Mouse (Mus musculus) adrenal gland, postnatal 4 days (tissue): ENCODE results near the gene Elovl5. TPM values are rescaled to one million over a fixed set of nuclear protein-coding genes. Genes with fewer than 3 reads are reported as not detected.

Experiments
- DNase-seq, 2 experiments: peaks; one replicate each; pipeline ENCODE4 v3.0.0; 2021 to 2022; ENCODE audit warnings: low spot score in 2 of 2, mixed read lengths in 2 of 2
- long read RNA-seq, 2 experiments: library from polyadenylated mRNA; stranded (forward); transcript quantifications; one replicate each; pipeline ENCODE4 v2.0.0; 2021
- total RNA-seq, 2 experiments: library from RNA; stranded (reverse); gene quantifications; 2 replicates each; pipeline ENCODE4 v1.2.3; 2021

Elovl5 gene
- 100 to 1,000 TPM; 226 to 250 TPM for total RNA-seq
- long read RNA-seq, experiment 1, transcript Elovl5-201 (8 exons, 2,782 nt): major isoform, 57 of 83 reads
- long read RNA-seq, experiment 1, partial matches to known transcripts: 25 of 83 reads
- long read RNA-seq, experiment 1, other reads (novel, unspliced or antisense): 1 of 83 reads
- long read RNA-seq, experiment 2, transcript Elovl5-201 (8 exons, 2,782 nt): major isoform, 238 of 331 reads
- long read RNA-seq, experiment 2, partial matches to known transcripts: 78 of 331 reads
- long read RNA-seq, experiment 2, other reads (novel, unspliced or antisense): 15 of 331 reads

DNA sequence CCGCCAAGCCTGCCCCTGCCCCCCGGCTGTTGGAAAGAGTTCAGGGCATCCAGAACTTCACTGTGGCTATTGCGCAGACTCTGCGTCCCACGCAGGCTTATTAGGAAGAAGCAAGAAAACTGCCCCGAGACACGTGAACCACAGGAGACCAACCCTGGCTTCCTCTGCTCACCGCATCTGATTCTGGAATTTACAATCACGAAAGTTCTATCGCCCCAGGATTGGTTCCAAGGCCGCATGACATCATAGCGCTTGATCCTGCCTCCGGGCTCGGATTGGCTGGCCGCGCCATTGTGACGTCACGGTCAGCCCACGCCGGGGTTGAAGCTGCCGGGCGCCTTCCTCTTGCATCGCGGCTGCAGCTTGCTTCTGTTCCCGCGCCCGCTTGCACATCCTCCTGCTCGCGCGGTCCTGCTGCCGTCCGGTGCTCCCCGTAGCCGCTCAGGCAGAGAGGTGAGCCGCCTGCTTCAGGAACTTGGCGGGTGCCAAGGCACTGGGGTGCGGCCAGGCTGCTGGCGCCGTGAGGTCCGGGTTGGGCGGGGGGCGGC lies at the start of gene Elovl5:
Gene Elovl5 (plus strand): TSS at position 291 of the 548 bp plus-strand sequence.
- peak; percentile 89 to 93 for DNase-seq

GRCm38 (mm10) chr9:77891501-77891900 lies 25.7 kb upstream of the Elovl5 start:
- DNase-seq: no peak

DNA sequence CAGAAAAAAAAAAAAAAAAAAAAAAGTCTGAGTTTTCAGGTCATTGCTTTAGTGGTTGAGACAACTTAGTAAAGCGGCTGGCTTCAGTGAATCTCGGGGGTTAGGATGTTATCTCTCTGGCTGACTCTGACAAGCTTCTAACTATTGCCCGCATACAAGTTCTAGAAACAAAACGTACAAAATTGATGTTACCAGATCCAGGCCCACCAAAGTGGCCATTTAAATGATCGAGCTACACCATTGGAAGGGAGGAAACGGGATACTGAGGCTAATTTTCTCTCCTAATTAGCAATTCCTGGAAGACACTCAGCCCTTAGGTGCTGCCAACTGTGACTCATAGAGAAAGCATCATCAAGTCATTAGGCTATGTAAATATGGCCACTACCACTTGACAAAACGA lies 18.6 kb upstream of the Elovl5 start:
- no peak for DNase-seq

DNA sequence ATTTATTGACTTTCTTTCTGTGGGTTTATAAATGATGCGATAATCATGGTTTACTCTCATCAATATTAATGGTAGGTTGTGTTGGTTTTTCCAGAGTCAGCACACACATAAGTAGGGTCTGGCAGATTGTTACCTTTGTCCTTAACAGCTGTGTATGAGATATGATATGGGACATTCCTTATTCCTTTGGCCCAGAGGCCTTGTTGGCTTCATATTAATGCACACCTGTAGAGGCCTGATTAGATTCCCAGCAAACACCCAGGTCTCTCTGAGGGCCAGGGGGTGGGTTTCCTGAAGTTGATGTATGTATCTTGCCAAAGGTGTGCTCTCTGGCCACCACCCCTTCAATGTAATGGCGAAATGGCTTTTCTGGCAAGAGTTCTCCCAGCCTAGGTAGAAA lies 13.0 kb upstream of the Elovl5 start:
- DNase-seq: no peak

DNA sequence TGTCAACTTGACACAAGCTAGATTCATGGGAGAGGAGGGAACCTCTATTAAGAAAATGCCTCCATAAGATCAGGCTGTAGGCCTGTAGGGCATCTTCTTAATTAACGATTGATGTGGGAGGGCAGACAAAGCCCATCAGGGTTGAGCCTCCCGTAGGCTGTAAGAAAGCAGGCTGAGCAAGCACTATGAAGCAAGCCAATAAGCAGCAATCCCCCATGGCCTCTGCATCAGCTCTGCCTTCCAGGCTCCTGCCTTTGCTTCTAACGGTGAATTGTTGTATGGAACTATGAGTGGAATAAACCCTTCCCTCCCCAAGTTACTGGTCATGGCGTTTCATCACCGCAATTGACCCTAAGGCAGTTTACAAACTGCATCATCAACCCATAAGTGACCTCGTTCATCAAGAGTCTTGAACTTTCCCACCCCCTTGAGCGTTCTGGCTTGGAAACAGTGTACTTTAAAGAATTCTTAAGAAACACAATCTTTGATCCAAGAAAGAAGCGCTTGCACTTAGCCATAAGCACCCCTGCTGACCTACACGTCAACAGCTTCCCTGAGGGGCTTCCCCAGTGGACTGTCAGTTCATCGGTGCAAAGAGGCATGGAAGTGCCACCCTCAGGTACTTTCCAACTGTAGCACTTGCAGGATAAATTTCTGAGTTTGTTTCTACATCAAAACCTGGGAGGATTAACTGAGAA lies 7.4 kb upstream of the Elovl5 start:
- no peak for DNase-seq

DNA sequence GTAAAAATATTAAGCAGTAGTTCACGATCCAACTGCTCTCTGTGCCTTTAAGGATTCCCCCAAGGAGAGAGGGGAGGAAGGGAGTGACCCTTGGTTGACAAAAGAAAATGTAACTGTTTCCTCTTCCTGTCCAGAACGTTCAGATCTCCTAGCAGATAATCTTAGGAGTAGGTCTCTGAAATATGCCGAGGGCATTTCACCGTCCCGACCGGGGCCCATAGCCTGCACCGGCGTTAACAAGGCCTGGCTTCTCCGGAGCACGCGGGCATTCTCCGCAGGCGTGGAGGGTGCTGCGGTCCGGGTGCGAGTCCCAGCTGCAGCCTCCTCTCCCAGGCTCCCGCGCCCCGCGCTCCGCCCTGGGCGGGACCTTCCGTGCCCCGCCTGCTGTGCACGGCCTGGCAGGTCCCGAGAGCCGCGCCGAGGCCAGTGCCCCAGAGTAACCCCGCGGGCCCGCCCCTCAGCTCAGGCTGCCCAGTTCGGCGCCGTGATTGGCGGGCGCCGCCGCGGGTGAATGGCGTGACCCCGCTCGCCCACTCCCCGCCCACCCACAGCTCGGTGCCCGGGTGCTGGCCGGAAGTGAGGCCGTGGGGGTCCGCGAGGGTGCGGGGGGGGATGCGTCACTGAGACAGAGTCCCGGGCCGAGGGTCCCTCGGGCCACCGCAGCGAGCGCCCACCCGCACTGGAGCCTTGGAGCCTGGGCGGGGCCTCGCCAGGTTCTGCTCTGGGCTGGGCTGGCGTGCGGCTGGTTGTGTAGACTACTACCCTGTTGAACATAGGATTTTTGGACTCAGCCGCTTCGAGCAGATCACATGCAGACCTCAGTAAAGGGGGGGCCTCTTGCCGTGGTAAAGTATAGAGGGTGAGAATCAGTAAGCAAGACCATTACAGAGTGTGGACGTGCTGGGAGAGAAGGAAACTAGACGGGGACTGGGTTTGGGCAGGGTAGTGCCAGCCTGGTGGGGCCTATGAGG lies 6.6 kb upstream of the Elovl5 start:
- peak; percentile 89 for DNase-seq

- no peak for DNase-seq
Observed at GRCm38 (mm10) chr9:77911508-77912229, 5.5 kb upstream of the Elovl5 start.

- no peak for DNase-seq
Observed at GRCm38 (mm10) chr9:77912246-77912645, 4.9 kb upstream of the Elovl5 start.

GRCm38 (mm10) chr9:77914616-77915015 lies 2.5 kb upstream of the Elovl5 start:
- DNase-seq: no peak

GRCm38 (mm10) chr9:77915791-77916190 lies 1.4 kb upstream of the Elovl5 start:
- DNase-seq: no peak

DNA sequence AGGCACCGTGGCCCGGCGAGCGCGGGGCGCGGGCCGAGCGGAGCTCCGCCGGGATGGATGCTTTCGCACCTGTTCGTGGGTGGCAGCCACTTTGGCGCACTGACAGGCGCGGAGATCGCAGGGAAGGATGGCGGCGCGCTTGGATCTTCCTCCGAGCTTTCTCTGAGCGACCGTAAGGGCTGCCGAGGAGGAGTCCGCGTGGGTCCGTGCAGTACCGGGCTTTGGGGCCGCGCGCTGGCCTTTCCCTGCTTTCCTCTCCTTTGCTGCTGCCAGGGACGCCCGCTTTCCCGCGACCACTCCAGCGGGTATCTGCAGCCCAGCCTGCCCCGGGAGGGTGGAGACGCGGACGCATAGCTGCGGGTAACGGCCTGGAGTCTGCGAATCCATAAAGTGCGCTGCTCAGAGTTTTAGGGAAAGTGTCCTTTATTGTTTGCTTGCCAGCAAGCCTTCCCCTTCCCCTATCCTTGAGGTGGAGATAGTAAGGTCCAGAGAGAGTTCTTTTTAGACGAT lies 513 bp downstream of the Elovl5 start:
- DNase-seq: peak in 1 of 2 experiments; percentile 20

DNA sequence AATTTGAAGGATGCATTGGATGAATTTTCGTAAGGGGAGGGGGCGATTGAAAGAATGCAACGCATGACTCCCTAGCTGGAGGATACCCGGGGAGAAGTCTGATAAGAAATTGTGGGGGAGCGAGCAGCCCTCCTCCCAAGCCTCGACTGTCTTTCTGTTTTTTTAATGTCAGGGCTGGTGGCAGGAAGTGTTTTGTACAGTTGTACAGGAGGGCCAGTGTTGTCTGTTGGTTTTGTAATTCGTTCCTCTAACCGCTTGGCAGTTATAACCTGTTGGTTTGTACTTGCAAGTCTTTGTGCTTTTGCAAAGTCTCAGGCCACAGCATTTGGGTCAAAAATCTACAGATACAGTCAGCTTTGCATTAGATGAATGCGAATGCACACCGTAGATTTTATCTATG lies 1.0 kb downstream of the Elovl5 start:
- DNase-seq: no peak

DNA sequence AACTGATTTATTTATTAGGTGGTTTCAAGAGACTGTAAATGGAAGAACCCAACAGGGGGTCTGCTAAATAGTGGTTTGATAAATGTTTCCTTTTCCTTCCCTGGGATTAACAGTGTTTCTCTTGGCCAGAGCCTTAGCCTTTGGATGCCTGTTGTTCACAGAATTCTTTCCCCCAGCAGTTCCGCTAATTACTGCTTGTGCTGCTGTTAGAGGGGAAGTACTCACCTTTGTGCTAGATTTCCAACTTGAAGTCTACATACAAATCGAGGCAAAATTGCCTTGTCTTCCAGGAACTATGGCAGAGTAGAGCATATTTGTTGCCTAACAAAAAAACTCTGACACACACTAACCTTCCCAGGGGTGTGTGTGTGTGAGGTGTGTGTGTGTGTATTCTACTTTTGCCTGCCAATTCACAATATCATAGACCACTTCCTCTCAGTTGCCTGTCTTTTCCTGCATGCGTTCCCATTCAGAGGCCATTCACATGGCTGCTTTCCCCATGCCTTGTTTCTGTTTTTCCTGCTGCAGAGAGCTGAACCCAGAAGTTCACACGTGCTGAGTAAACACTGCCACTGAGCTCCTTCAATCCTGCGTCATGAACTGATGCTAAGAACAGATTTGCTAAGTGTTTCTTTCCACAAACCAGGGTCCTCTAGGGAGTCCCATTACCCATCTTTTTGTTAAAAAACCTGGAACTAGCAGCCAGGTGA lies 2.0 kb downstream of the Elovl5 start:
- DNase-seq: no peak

- no peak for DNase-seq
Observed at GRCm38 (mm10) chr9:77920481-77920880, 3.3 kb downstream of the Elovl5 start.

GRCm38 (mm10) chr9:77921366-77922260 lies 4.4 kb downstream of the Elovl5 start:
- DNase-seq: no peak

DNA sequence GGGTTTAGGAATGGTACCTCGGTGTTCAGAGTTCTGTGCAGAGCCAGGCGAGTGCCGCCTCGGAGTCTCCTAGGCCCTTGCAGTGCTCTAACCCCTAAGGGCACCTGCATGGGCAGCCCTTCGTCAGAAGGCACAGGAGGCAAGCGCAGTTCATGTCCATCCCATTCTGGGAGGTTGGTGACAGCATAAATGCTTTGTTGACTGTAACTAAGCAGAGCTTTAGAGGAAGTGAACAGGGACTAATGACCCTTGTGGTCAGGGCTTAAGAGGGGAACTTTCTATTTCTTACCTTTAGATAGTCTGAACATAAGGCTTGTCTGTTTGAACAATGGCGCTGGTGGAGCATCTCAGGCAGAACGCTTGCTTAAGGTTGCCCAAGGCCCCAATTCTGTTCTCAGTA lies 6.6 kb downstream of the Elovl5 start:
- no peak for DNase-seq

- no peak for DNase-seq
Observed at GRCm38 (mm10) chr9:77924199-77924598, 7.0 kb downstream of the Elovl5 start.

- no peak for DNase-seq
Observed at GRCm38 (mm10) chr9:77926151-77926550, 9.0 kb downstream of the Elovl5 start.

DNA sequence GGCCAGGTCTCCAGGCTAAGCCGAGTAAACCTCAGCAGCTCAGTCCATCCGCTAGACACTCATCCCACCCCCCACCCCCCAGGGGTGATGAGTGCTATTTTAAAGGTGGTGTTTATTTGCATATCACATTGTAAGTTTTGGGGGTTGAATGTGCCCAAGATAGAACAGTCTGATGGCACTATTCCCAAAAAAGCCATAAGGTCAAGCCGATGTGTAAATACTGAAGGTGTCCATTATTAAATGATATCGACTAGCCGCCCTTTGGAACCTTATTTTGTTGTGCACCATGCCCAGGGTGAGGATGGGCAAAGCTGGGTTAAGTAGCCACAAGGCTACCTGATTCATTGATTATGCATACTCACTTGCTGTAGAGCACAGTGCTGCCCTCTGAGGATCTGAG lies 9.7 kb downstream of the Elovl5 start:
- no peak for DNase-seq
